Mouse (Mus musculus) liver, postnatal 0 days (tissue): ENCODE results near the gene Slc24a4. TPM values are rescaled to one million over a fixed set of nuclear protein-coding genes. Genes with fewer than 3 reads are reported as not detected.
A peak's percentile ranks its signal among the peaks of the same experiment; 100 is the strongest.

Source experiments
- ATAC-seq: fragments of 200-750 bp; cut with Nextera tagmentation; 2 replicates; pipeline ENCODE4 v1.8.0; 2017; ENCODE audit warnings: mild to moderate bottlenecking, moderate library complexity
- DNase-seq: peaks from one replicate; pipeline ENCODE4 v3.0.0-alpha.2; 2016
- H3K27ac ChIP-seq: fragments of 300-500 bp; sonication (generic); 2 replicates; pipeline ENCODE4 v1.5.1; 2014; ENCODE audit warnings: antibody characterized with exemption, moderate library complexity, mild to moderate bottlenecking, low read depth
- H3K27me3 ChIP-seq: fragments of 300-500 bp; sonication (generic); 2 replicates; pipeline ENCODE4 v1.6.1; 2014; ENCODE audit warnings: low read length, control low read depth, mixed read lengths; ENCODE audit not compliant: insufficient read depth
- H3K36me3 ChIP-seq: fragments of 300-500 bp; sonication (generic); replicated peaks from 2 replicates; pipeline ENCODE4 v1.6.1; 2014; ENCODE audit warnings: mild to moderate bottlenecking, control low read depth, low read length, moderate library complexity, mixed read lengths; ENCODE audit not compliant: insufficient read depth
- H3K4me1 ChIP-seq: fragments of 300-500 bp; sonication (generic); 2 replicates; pipeline ENCODE4 v1.6.1; 2014; ENCODE audit warnings: antibody characterized with exemption, mild to moderate bottlenecking, control low read depth; ENCODE audit not compliant: insufficient read depth
- H3K4me2 ChIP-seq: fragments of 300-500 bp; sonication (generic); 2 replicates; pipeline ENCODE4 v1.6.1; 2014; ENCODE audit warnings: low read depth, mild to moderate bottlenecking, low read length, moderate library complexity, mixed read lengths
- H3K4me3 ChIP-seq: fragments of 300-500 bp; sonication (generic); 2 replicates; pipeline ENCODE4 v1.5.1; 2014; ENCODE audit warnings: low read depth, low read length
- H3K9ac ChIP-seq: fragments of 300-500 bp; sonication (generic); replicated peaks from 2 replicates; pipeline ENCODE4 v1.6.1; 2014; ENCODE audit warnings: mild to moderate bottlenecking, moderate library complexity
- H3K9me3 ChIP-seq: fragments of 300-500 bp; sonication (generic); 2 replicates; pipeline ENCODE4 v1.6.1; 2016; ENCODE audit warnings: mild to moderate bottlenecking, control low read depth, low read length, mixed read lengths
- CTCF ChIP-seq: sonication (generic); IDR thresholded peaks from 2 replicates; pipeline ENCODE4 v1.5.1; 2016; ENCODE audit warnings: antibody characterized with exemption, low read depth
- EP300 ChIP-seq: IDR thresholded peaks from 2 replicates; pipeline ENCODE4 v1.6.1; 2016; ENCODE audit warnings: antibody characterized with exemption, low read depth, mild to moderate bottlenecking
- WGBS: fragments of 180-500 bp; shearing (Covaris S2); extraction: QIAGEN DNeasy Blood & Tissue Kit; methylation state at CpG from one replicate; pipeline ENCODE4 v1.1.7; 2014; ENCODE audit not compliant: insufficient replicate concordance; 5-methylcytosine and 5-hydroxymethylcytosine counted together
- polyA plus RNA-seq: library from polyadenylated mRNA; unstranded; fragments of >200 nt; fragmentation: Nextera tagmentation; extraction: Ambion mirVana; gene quantifications from 2 replicates; pipeline ENCODE4 v1.2.1, GENCODE M21; 2015

Slc24a4 gene
- polyA plus RNA-seq, 1 experiment from 2014 or later = 0.08 TPM

- peak overlapping the region; percentile 86 for H3K4me2 ChIP-seq
- peaks cover 53% of the 10 kb centered on the region for H3K4me1 ChIP-seq
- peak overlapping the region; percentile 65 for H3K4me3 ChIP-seq
- H3K27ac ChIP-seq = peak overlapping the region; percentile 95
- H3K9me3 ChIP-seq = no peaks in the 10 kb centered on the region
- peak overlapping the region; percentile 82 for H3K9ac ChIP-seq
- H3K27me3 ChIP-seq = no peaks in the 10 kb centered on the region
- ATAC-seq = peak; percentile 64
- peak; percentile 67 for DNase-seq
- TF ChIP-seq CTCF = no peak
- no peak for TF ChIP-seq EP300
- no peaks in the 10 kb centered on the region for H3K36me3 ChIP-seq
- WGBS = 4% methylated on average over 18 of the region's 24 CpGs
These were observed 155.1 kb downstream of the Slc24a4 start for GRCm38 (mm10) chr12:102283483-102284266.

GRCm38 (mm10) chr12:102284267-102284610 lies 155.7 kb downstream of the Slc24a4 start:
- TF ChIP-seq CTCF (no peak), EP300 (no peak)
- Histone ChIP-seq H3K9ac (peak overlapping the region; percentile 82), H3K27ac (peak overlapping the region; percentile 95; the same call in 1 of the 2 replicates), H3K4me3 (peak overlapping the region; percentile 65), H3K27me3 (no peaks in the 10 kb centered on the region), H3K9me3 (no peaks in the 10 kb centered on the region), H3K4me1 (peaks cover 53% of the 10 kb centered on the region), H3K36me3 (no peaks in the 10 kb centered on the region), H3K4me2 (peak overlapping the region; percentile 86)
- DNase-seq (no peak), ATAC-seq (no peak)
- 12% methylated on average over 9 of the region's 9 CpGs for WGBS

GRCm38 (mm10) chr12:102284618-102285159 lies 156.2 kb downstream of the Slc24a4 start:
- no peak for DNase-seq
- Histone ChIP-seq H3K27me3 (no peaks in the 10 kb centered on the region), H3K4me1 (peaks cover 53% of the 10 kb centered on the region), H3K4me3 (peak overlapping the region; percentile 65), H3K27ac (peak overlapping the region; percentile 95; the same call in 1 of the 2 replicates), H3K36me3 (0 out of 2 replicates have a peak, but pooled peaks cover 1% of the 10 kb centered on the region), H3K9me3 (no peaks in the 10 kb centered on the region), H3K4me2 (peak overlapping the region; percentile 86), H3K9ac (peak overlapping the region; percentile 82; the same call in 1 of the 2 replicates)
- 28% methylated on average over 3 of the region's 3 CpGs for WGBS
- TF ChIP-seq EP300 = no peak
- TF ChIP-seq CTCF = no peak
- ATAC-seq = no peak

GRCm38 (mm10) chr12:102285318-102285717 lies 156.8 kb downstream of the Slc24a4 start:
- H3K4me2 ChIP-seq = no peak overlapping the region
- WGBS = 60% methylated on average over 6 of the region's 6 CpGs
- ATAC-seq (no peak), DNase-seq (no peak)
- H3K27me3 ChIP-seq = no peaks in the 10 kb centered on the region
- H3K36me3 ChIP-seq = 0 out of 2 replicates have a peak, but pooled peaks cover 3% of the 10 kb centered on the region
- H3K4me1 ChIP-seq = peaks cover 54% of the 10 kb centered on the region
- H3K27ac ChIP-seq = no peak overlapping the region
- H3K9ac ChIP-seq = no peak overlapping the region
- TF ChIP-seq CTCF (no peak), EP300 (no peak)
- H3K4me3 ChIP-seq = no peak overlapping the region
- H3K9me3 ChIP-seq = no peaks in the 10 kb centered on the region

GRCm38 (mm10) chr12:102285779-102286178 lies 157.2 kb downstream of the Slc24a4 start:
- no peak for DNase-seq

GRCm38 (mm10) chr12:102286681-102287414 lies 158.3 kb downstream of the Slc24a4 start:
- no peak overlapping the region for H3K4me2 ChIP-seq
- DNase-seq (no peak), ATAC-seq (no peak)
- no peaks in the 10 kb centered on the region for H3K9me3 ChIP-seq
- 0 out of 2 replicates have a peak, but pooled peaks cover 3% of the 10 kb centered on the region for H3K36me3 ChIP-seq
- H3K27me3 ChIP-seq = no peaks in the 10 kb centered on the region
- TF ChIP-seq EP300 (no peak), CTCF (no peak)
- H3K4me1 ChIP-seq = peaks cover 65% of the 10 kb centered on the region
- peak overlapping the region; percentile 26; the same call in 1 of the 2 replicates for H3K9ac ChIP-seq
- peak overlapping the region; percentile 25 for H3K27ac ChIP-seq
- 67% methylated on average over 10 of the region's 10 CpGs for WGBS
- no peak overlapping the region for H3K4me3 ChIP-seq

More at GRCm38 (mm10) chr12:102285779-102286178, 157.2 kb downstream of the Slc24a4 start:
- ATAC-seq = no peak
- H3K4me2 ChIP-seq = no peak overlapping the region
- TF ChIP-seq EP300 (no peak), CTCF (no peak)
- peaks cover 56% of the 10 kb centered on the region for H3K4me1 ChIP-seq
- H3K9me3 ChIP-seq = no peaks in the 10 kb centered on the region
- WGBS = 70% methylated on average over 5 of the region's 5 CpGs
- no peak overlapping the region for H3K4me3 ChIP-seq
- no peak overlapping the region for H3K27ac ChIP-seq
- H3K36me3 ChIP-seq = 0 out of 2 replicates have a peak, but pooled peaks cover 3% of the 10 kb centered on the region
- H3K9ac ChIP-seq = no peak overlapping the region
- no peaks in the 10 kb centered on the region for H3K27me3 ChIP-seq
